Comparison of ENCODE assay signal across 11 mouse cellular contexts in the genomic region with DNA sequence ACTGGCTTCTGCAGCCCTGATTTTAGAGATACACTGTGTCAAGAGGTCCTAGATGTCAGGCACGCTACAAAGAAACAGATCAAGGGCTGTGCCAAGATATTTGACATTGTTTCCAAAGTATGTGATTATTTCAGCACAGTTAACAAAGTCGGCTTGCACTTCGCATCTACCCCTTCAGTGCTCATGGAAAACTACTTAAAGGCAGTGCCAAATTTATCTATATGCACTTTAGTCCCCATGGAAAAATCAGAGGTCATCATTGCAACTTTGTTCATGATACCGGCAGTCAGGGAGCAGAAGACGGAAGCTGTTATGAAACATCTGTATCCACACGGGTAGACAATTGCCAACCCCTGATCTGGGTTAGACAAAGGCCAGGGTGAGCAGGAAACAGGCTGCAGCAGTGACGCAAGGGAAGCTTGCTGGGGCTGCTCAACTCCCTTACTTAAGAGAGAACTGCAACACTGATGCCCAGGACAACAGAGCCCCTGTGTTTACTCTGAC.
DNase-seq lines count a peak whose midpoint lies in the region; ATAC-seq and TF ChIP-seq lines count a peak whose summit lies in the region.
"Had no signal": no experiment of that assay in that cellular context is flagged by ENCODE, and none has a peak within 500 bp of the region (broad histone marks: within the 10 kb centered on the region; RNA-seq: fewer than 3 reads in every experiment).

No protein-coding gene starts in this region.

- no peak overlapping the region for H3K4me3 ChIP-seq in lung, adult 2 months (replicated peaks; ENCODE audit: extremely low read depth, low read depth, low read length)
- no peak overlapping the region for H3K4me3 ChIP-seq in heart, embryonic 16.5 days (ENCODE audit: low read length)
- H3K4me3 ChIP-seq in stomach, embryonic 14.5 days (ENCODE audit: low read depth, low read length) = no peak overlapping the region
- H3K4me3 ChIP-seq: embryonic facial prominence, embryonic 15.5 days; megakaryocyte, embryonic 14.5 days had no signal

- peak overlapping the region; percentile 81 for H3K27ac ChIP-seq in heart, embryonic 16.5 days (ENCODE audit: low read length)
- peak overlapping the region; percentile 48; the same call in 1 of the 2 replicates for H3K27ac ChIP-seq in stomach, embryonic 14.5 days (ENCODE audit: low read length)
- H3K27ac ChIP-seq: embryonic facial prominence, embryonic 15.5 days had no signal

- H3K9ac ChIP-seq in heart, embryonic 16.5 days (ENCODE audit: low read length) = peak overlapping the region; percentile 25; the same call in 1 of the 2 replicates
- no peak overlapping the region for H3K9ac ChIP-seq in stomach, embryonic 14.5 days (replicated peaks; ENCODE audit: low read depth, low read length)
- H3K9ac ChIP-seq: embryonic facial prominence, embryonic 15.5 days had no signal

- H3K4me1 ChIP-seq in lung, adult 2 months (ENCODE audit: control insufficient read depth, insufficient read depth, low read length) = peaks cover 5% of the 10 kb centered on the region
- H3K4me1 ChIP-seq in heart, embryonic 16.5 days (ENCODE audit: control insufficient read depth, insufficient read depth, low read length) = peaks cover 31% of the 10 kb centered on the region
- 0 out of 2 replicates have a peak, but pooled peaks cover 5% of the 10 kb centered on the region for H3K4me1 ChIP-seq in stomach, embryonic 14.5 days (ENCODE audit: control insufficient read depth, insufficient read depth, low read length)
- H3K4me1 ChIP-seq: embryonic facial prominence, embryonic 15.5 days had no signal

- WGBS in lung, adult 2 months = 17% methylated on average over 7 of the region's 7 CpGs
- 12% methylated on average over 7 of the region's 7 CpGs for WGBS in heart, embryonic 16.5 days
- WGBS in stomach, embryonic 14.5 days = 28% methylated on average over 7 of the region's 7 CpGs

- intact Hi-C loops in left cerebral cortex, postnatal 14 days (cut with DNase I) = no loop called here

- no peak for TF ChIP-seq POLR2A in lung, adult 2 months (IDR thresholded peaks at IDR 0.05; ENCODE audit: borderline replicate concordance, extremely low read depth, low read depth, low read length)

- H3K27me3 ChIP-seq in heart, embryonic 16.5 days (ENCODE audit: control insufficient read depth, insufficient read depth, low read length) = no peaks in the 10 kb centered on the region
- no peaks in the 10 kb centered on the region for H3K27me3 ChIP-seq in stomach, embryonic 14.5 days (ENCODE audit: control insufficient read depth, insufficient read depth, low read length)
- H3K27me3 ChIP-seq: embryonic facial prominence, embryonic 15.5 days; megakaryocyte, embryonic 14.5 days had no signal

- DNase-seq in lung, adult 18-20 months = peak; percentile 58 to 68
- DNase-seq in lung, adult 2 months = no peak
- DNase-seq in liver = peak; percentile 30
- no peak for DNase-seq in cerebellum, postnatal 14 days
- DNase-seq in layer of hippocampus, adult 9-10 months (ENCODE audit: low spot score) = no peak
- DNase-seq in left cerebral cortex, postnatal 14 days (ENCODE audit: low spot score in 2 of 2) = no peak
- DNase-seq: thymus, postnatal 36 days had no signal

- H3K9me3 ChIP-seq in heart, embryonic 16.5 days (replicated peaks; ENCODE audit: control insufficient read depth, low read length) = no peaks in the 10 kb centered on the region
- H3K9me3 ChIP-seq in stomach, embryonic 14.5 days (ENCODE audit: control insufficient read depth, low read depth, low read length) = no peaks in the 10 kb centered on the region
- H3K9me3 ChIP-seq: embryonic facial prominence, embryonic 15.5 days; megakaryocyte, embryonic 14.5 days had no signal

- TF ChIP-seq CTCF in lung, adult 2 months (IDR thresholded peaks at IDR 0.05; ENCODE audit: insufficient read depth, low read length) = no peak

- H3K4me2 ChIP-seq in heart, embryonic 16.5 days (ENCODE audit: low read depth, low read length) = no peak overlapping the region
- no peak overlapping the region for H3K4me2 ChIP-seq in stomach, embryonic 14.5 days (replicated peaks; ENCODE audit: low read depth, low read length)
- H3K4me2 ChIP-seq: embryonic facial prominence, embryonic 15.5 days had no signal

- peak; percentile 77 for ATAC-seq in heart, embryonic 16.5 days (replicated peaks; ENCODE audit: extremely low read depth, insufficient read depth, low FRiP score)
- ATAC-seq in stomach, embryonic 14.5 days (ENCODE audit: insufficient number of reproducible peaks, insufficient read depth, low FRiP score, low read depth) = peak; percentile 69; the same call in 1 of the 2 replicates

- H3K36me3 ChIP-seq in heart, embryonic 16.5 days (ENCODE audit: control insufficient read depth, insufficient read depth) = no peaks in the 10 kb centered on the region
- no peaks in the 10 kb centered on the region for H3K36me3 ChIP-seq in stomach, embryonic 14.5 days (ENCODE audit: control insufficient read depth, insufficient read depth, low read length)
- H3K36me3 ChIP-seq: embryonic facial prominence, embryonic 15.5 days had no signal

Comparison
In these comparisons a context has a peak if more than half of its experiments do, and no peak if none do; other contexts are left out.
1. DNase-seq: peak in lung, adult 18-20 months (2 of 2) and liver (single experiment); none in lung, adult 2 months (single experiment), cerebellum, postnatal 14 days (0 of 2), layer of hippocampus, adult 9-10 months (single experiment) and left cerebral cortex, postnatal 14 days (0 of 2).